Mouse (Mus musculus) spleen, adult 12 weeks (tissue): ENCODE data around the gene Dcaf15.

Experiments used
- DNase-seq: peaks from one replicate; pipeline ENCODE4 v3.0.0; 2022; ENCODE audit warnings: low spot score

Gene Dcaf15

GRCm38 (mm10) chr8:84104697-84105609 lies at the start of gene Dcaf15:
Gene Dcaf15, minus strand, starts transcription at chr8:84104768.
- peak; percentile 94 for DNase-seq

- no peak for DNase-seq
Observed at GRCm38 (mm10) chr8:84149181-84149580, 44.6 kb upstream of the Dcaf15 start.

GRCm38 (mm10) chr8:84148531-84148850 lies 43.9 kb upstream of the Dcaf15 start:
- no peak for DNase-seq

DNA sequence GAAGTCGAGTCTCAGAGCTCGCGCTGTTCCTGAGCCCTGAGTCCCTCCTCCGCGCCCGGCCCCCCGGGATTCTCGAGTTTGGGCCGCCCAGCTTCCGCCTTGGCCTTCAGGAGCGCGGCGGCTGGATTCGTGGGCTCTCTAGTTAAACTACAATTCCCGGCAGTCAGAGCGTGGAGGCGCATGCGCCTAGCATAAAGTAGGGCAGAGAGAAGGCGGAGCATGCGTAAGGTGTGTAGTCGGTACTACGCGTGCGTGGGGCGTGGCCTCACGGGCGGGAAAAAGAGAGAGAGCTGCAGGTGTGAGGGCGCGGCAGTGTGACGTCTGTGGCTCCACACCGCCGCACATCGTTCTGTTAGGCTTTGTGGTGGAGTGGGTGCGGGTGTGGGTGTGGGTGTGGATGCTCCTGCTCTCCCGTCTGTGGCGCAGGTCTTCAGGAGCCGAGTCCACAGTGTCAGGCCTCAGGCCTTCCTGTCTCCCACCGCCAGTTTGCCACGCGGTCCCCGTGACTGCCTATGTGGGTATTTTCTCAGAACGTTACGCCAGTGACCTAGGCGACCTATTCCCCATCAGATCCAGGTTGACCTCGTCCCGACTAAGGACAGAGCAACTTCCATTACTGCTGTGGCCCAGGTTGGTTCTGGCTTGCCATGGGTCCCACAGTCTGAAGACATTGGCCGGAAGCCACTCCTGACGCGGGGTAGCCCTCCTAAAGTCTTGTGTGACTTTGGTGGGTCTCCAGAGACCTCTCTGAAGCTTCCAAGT lies 43.4 kb upstream of the Dcaf15 start, which contains the start of the genes Cc2d1a and 4930432K21Rik:
Cc2d1a (minus strand) TSS at position 168 of the 762 bp plus-strand sequence.
4930432K21Rik (plus strand) TSS at position 257 of the 762 bp plus-strand sequence.
- peak; percentile 83 for DNase-seq

DNA sequence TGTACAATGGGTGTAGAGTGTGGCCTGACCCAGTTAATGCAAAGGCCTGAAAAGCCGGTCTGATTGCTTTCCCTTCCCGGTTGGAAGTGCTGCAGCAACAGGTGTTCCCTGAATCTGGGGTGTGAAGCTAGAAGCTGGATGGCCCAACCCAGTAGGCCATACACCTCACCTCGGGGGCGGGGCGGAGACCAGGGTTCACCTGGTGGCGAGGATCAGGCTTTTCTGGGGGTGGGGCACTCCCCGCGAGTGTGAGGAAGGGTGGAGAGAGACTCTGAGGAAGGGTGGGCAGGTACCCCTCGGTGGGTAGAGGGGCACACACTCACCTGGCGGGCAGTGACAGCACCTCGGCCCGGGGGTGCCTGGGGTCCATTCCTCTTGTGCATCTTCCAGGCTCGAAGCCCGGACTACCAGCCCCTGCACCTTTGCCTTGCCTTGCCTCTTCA lies 42.8 kb upstream of the Dcaf15 start:
- DNase-seq: no peak

- no peak for DNase-seq
Observed at GRCm38 (mm10) chr8:84144636-84145245, 40.2 kb upstream of the Dcaf15 start.

DNA sequence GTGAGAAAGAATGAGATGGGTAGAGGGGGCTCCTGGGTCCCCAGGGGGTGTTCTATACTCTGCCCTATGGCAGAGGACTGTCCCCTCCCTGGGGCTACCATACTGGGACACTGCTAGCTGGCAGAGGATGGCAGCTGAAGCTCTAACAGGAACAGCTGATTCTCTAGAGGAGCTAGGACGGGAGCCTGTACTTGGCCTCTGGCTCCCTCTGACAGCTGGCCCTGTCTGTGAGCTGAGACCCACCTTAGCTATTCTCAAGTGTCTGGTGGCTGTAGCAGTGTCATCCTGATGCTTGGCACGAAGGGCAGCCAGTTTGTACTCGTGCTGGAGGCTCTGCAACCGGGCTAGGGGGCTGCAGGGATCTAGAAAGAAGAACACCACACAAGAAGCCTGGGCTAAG lies 36.3 kb upstream of the Dcaf15 start:
- no peak for DNase-seq

DNA sequence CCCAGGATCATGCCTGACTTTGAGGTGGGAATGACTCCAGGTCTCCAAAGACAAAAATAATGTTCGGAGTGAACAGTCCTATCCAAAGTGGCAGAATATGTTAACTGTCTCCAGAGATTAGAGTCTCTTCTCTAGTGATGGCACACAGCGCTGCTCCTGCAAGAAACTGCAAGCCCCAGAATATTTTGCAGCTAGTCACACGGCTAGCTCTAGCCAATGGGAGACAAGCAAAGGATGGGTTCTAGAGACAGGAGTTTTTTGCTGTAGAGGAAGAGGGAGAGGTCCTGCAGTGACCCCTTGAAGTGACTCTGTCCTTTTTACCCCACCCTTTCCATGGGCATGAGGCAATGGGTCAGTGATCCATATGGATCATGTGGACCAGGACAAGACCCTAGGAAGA lies 33.3 kb upstream of the Dcaf15 start:
- DNase-seq: no peak

DNA sequence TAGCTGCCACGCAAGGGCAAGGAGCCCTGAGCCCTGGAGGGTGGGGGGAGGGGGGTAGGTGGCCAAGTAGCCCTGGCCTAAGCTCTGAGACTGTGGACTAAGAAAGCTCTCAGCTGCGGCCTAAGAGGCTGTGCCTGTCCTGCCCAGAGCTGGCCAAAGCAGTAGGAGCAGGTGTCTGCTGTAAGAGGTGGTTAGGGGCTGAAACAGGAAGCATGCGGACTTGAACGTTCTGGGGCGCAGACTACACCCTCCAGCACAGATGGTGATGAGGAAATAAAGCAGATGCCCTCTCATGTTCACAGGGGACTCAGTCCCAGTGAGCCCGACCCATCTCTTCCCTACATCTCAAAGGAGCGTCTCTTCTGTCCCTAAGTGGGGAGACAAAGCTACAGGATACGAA lies 27.7 kb upstream of the Dcaf15 start:
- no peak for DNase-seq

DNA sequence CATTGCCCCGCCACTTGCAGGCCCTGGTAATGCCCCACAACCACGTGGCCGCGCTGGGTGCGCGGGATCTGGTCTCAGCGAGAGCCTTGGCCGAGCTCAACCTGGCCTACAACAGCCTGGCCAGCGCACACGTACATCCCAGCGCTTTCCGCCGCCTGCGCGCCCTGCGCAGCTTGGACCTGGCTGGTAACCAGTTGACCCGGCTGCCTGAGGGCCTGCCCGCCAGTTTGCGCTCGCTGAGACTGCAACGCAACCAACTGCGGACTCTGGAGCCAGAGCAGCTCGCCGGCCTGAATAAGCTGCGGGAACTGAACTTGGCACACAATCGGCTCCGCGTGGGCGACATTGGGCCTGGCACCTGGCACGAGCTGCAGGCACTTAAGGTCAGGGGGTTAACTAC lies 26.2 kb upstream of the Dcaf15 start:
- DNase-seq: no peak

DNA sequence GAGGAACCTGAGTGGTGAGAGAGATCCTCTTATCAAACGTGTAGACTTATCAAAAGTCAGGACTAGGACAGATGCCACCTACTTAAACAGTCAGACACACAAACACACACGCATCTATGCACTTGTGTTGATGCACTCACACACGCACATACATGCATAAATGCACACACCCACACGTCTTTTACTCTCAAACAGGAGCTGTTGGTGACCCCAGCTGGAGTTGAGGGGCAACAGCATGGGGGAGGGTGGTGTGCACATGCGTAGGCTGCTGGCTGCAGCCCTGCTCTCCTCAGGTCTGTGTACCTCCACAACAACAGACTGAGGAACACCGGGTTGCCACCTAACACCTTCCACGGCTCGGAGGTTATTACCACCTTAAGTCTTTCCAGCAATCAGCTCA lies 23.7 kb upstream of the Dcaf15 start:
- no peak for DNase-seq

- no peak for DNase-seq
Observed at GRCm38 (mm10) chr8:84127202-84127901, 22.8 kb upstream of the Dcaf15 start.

- DNase-seq: no peak
Observed at GRCm38 (mm10) chr8:84126742-84127141, 22.2 kb upstream of the Dcaf15 start.

GRCm38 (mm10) chr8:84125656-84126055 lies 21.1 kb upstream of the Dcaf15 start, which contains the start of gene Podnl1:
Gene Podnl1, plus strand, starts transcription at chr8:84125989.
- DNase-seq: no peak

GRCm38 (mm10) chr8:84122151-84122550 lies 17.6 kb upstream of the Dcaf15 start:
- DNase-seq: no peak

- no peak for DNase-seq
Observed at GRCm38 (mm10) chr8:84115646-84116045, 11.1 kb upstream of the Dcaf15 start.

GRCm38 (mm10) chr8:84106216-84107040 lies 1.9 kb upstream of the Dcaf15 start:
- DNase-seq: no peak

DNA sequence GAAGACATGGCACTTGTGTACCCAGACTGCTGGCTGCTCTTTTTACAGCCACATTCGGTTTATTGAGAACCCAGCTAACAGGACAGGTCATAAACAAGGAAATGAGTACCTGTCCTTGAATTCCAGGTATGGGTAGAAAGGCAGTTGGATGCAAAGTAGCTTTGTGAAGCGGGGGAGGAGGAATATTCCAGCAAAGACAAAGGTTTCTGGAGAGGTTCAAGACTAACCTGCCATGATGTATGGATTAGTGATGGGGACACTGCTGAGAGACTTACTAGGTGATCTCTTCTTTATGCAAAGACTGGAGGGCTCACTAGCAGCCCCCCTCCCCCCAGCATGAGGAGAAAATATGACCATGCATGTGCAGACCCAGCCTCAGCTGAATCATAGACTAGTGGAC lies 1.1 kb upstream of the Dcaf15 start:
- no peak for DNase-seq

- DNase-seq: no peak
Observed at GRCm38 (mm10) chr8:84104221-84104620, 347 bp downstream of the Dcaf15 start.

DNA sequence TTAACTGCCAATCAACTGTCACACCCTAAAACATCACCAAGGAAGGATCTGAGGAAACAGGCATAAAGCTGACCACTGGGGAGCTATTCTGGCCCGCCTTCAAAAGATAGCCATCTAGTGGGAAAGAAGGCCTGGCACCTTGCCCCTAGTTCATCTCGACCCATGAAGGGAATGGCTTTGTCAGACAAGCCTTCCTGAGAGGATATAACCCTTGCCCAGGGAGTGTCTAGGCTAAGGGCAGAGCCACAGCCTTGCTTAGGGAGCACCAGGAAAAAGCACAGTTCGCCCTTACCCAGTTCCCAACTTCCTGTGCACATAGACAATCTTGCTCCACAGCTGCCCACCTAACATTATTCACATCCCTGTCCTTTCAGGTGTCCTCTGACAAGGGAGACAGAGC lies 967 bp downstream of the Dcaf15 start:
- DNase-seq: no peak
